Comparison of ENCODE assay signal across 8 mouse cellular contexts in genomic region chr5:137304816-137305215, GRCm38 (mm10). TPM values are rescaled to one million over a fixed set of nuclear protein-coding genes. Genes with fewer than 3 reads are reported as not detected.
DNase-seq lines count a peak whose midpoint lies in the region; ATAC-seq and TF ChIP-seq lines count a peak whose summit lies in the region.

No protein-coding gene starts in this region.

- H3K4me1 ChIP-seq in heart, embryonic 12.5 days (replicated peaks) = peaks cover 49% of the 10 kb centered on the region
- peaks cover 5% of the 10 kb centered on the region for H3K4me1 ChIP-seq in ES-Bruce4 (ENCODE audit: control insufficient read depth, insufficient read depth, low read length)
- H3K4me1 ChIP-seq in hindbrain, embryonic 13.5 days (replicated peaks) = peaks cover 42% of the 10 kb centered on the region
- H3K4me1 ChIP-seq in midbrain, embryonic 12.5 days = peaks cover 28% of the 10 kb centered on the region

- TF ChIP-seq EP300 in ES-Bruce4 (IDR thresholded peaks at IDR 0.05; ENCODE audit: insufficient read depth, low read depth, low read length) = no peak

- H3K4me3 ChIP-seq in heart, embryonic 12.5 days = no peak overlapping the region
- peak overlapping the region; percentile 47 for H3K4me3 ChIP-seq in ES-Bruce4 (ENCODE audit: low read depth, low read length)
- peak overlapping the region; percentile 93 for H3K4me3 ChIP-seq in hindbrain, embryonic 13.5 days
- 0 out of 2 replicates have a peak overlapping the region, but pooled peaks have one; percentile 6 for H3K4me3 ChIP-seq in midbrain, embryonic 12.5 days

- no peak for TF ChIP-seq CTCF in ES-Bruce4 (IDR thresholded peaks at IDR 0.05; ENCODE audit: low read depth, low read length)

- DNase-seq in heart, postnatal 36 days = no peak
- no peak for DNase-seq in urinary bladder, postnatal 14 days (ENCODE audit: low spot score)
- DNase-seq in embryo, embryonic 9.5 days (ENCODE audit: extremely low spot score) = no peak

- H3K9me3 ChIP-seq in heart, embryonic 12.5 days (replicated peaks) = no peaks in the 10 kb centered on the region
- H3K9me3 ChIP-seq in ES-Bruce4 (replicated peaks; ENCODE audit: control insufficient read depth, insufficient read depth, low read length, poor library complexity, severe bottlenecking) = no peaks in the 10 kb centered on the region
- H3K9me3 ChIP-seq in hindbrain, embryonic 13.5 days = no peaks in the 10 kb centered on the region
- H3K9me3 ChIP-seq in midbrain, embryonic 12.5 days = no peaks in the 10 kb centered on the region

- peaks cover 71% of the 10 kb centered on the region for H3K36me3 ChIP-seq in heart, embryonic 12.5 days
- peaks cover 70% of the 10 kb centered on the region for H3K36me3 ChIP-seq in ES-Bruce4 (ENCODE audit: control insufficient read depth, insufficient read depth, low read length, poor library complexity, severe bottlenecking)
- H3K36me3 ChIP-seq in hindbrain, embryonic 13.5 days = peaks cover 62% of the 10 kb centered on the region
- H3K36me3 ChIP-seq in midbrain, embryonic 12.5 days = peaks cover 65% of the 10 kb centered on the region

- H3K27me3 ChIP-seq in heart, embryonic 12.5 days (replicated peaks) = no peaks in the 10 kb centered on the region
- no peaks in the 10 kb centered on the region for H3K27me3 ChIP-seq in ES-Bruce4 (ENCODE audit: control insufficient read depth, insufficient read depth, low read length, poor library complexity, severe bottlenecking)
- no peaks in the 10 kb centered on the region for H3K27me3 ChIP-seq in hindbrain, embryonic 13.5 days
- H3K27me3 ChIP-seq in midbrain, embryonic 12.5 days = no peaks in the 10 kb centered on the region

- peak overlapping the region; percentile 78 for H3K4me2 ChIP-seq in heart, embryonic 12.5 days
- H3K4me2 ChIP-seq in hindbrain, embryonic 13.5 days = peak overlapping the region; percentile 70
- peak overlapping the region; percentile 67 for H3K4me2 ChIP-seq in midbrain, embryonic 12.5 days (replicated peaks)

- intact Hi-C loops in heart, postnatal 36 days (cut with DNase I) = no loop called here

- peak overlapping the region; percentile 53; the same call in 1 of the 2 replicates for H3K9ac ChIP-seq in heart, embryonic 12.5 days
- H3K9ac ChIP-seq in ES-Bruce4 (ENCODE audit: low read depth, poor library complexity, severe bottlenecking) = peak overlapping the region; percentile 96
- peak overlapping the region; percentile 99 for H3K9ac ChIP-seq in hindbrain, embryonic 13.5 days
- peak overlapping the region; percentile 11; the same call in 1 of the 2 replicates for H3K9ac ChIP-seq in midbrain, embryonic 12.5 days (replicated peaks)

- H3K27ac ChIP-seq in heart, embryonic 12.5 days (ENCODE audit: poor library complexity, severe bottlenecking) = no peak overlapping the region
- 0 out of 2 replicates have a peak overlapping the region, but pooled peaks have one; percentile 82 for H3K27ac ChIP-seq in ES-Bruce4 (ENCODE audit: insufficient read depth, low read length)
- no peak overlapping the region for H3K27ac ChIP-seq in hindbrain, embryonic 13.5 days
- no peak overlapping the region for H3K27ac ChIP-seq in midbrain, embryonic 12.5 days (replicated peaks)

- no peak for TF ChIP-seq POLR2A in ES-Bruce4 (IDR thresholded peaks at IDR 0.05; ENCODE audit: insufficient read depth, low read length)

- no peak for ATAC-seq in heart, embryonic 12.5 days (ENCODE audit: insufficient number of reproducible peaks, low FRiP score)
- ATAC-seq in hindbrain, embryonic 13.5 days (ENCODE audit: low FRiP score) = no peak
- ATAC-seq in midbrain, embryonic 12.5 days (ENCODE audit: low FRiP score, low read depth) = no peak
- no peak for ATAC-seq in megakaryocyte-erythroid progenitor cell, adult 5-6 weeks (replicated peaks; ENCODE audit: low FRiP score, low TSS enrichment, poor library complexity, severe bottlenecking)

- 69% methylated on average over 4 of the region's 4 CpGs for WGBS in heart, embryonic 12.5 days
- 46% methylated on average over 4 of the region's 4 CpGs for WGBS in hindbrain, embryonic 13.5 days
- 86% methylated on average over 4 of the region's 4 CpGs for WGBS in midbrain, embryonic 12.5 days

RNA-seq across cellular contexts. Expression of gene Srrt, which starts 2.7 kb away (rescaled TPM):
- 106 and 107 TPM in 2 replicates for polyA plus RNA-seq in heart, embryonic 12.5 days (2016; fragmentation: Nextera tagmentation; extraction: Ambion mirVana)
- total RNA-seq in heart, postnatal 36 days (2021) = 10 to 100 TPM; 58.3 to 62.6 TPM
- 121 and 139 TPM in 2 replicates for polyA plus RNA-seq in ES-Bruce4 (2011; ENCODE audit: insufficient read depth, insufficient read length, low read depth, missing spikeins)
- polyA plus RNA-seq in hindbrain, embryonic 13.5 days (2015; fragmentation: Nextera tagmentation; extraction: Ambion mirVana) = 105 and 113 TPM in 2 replicates
- 178 and 180 TPM in 2 replicates for polyA plus RNA-seq in midbrain, embryonic 12.5 days (2016; fragmentation: Nextera tagmentation; extraction: Ambion mirVana)
- total RNA-seq in megakaryocyte-erythroid progenitor cell, adult 5-6 weeks (2014; fragmentation: Nextera tagmentation) = 308 and 381 TPM in 2 replicates
- 409 and 443 TPM in 2 replicates for total RNA-seq in megakaryocyte-erythroid progenitor cell, adult 5-6 weeks (2017)

RNA-seq across cellular contexts. Expression of gene Trip6, which starts 9.4 kb away (rescaled TPM):
- polyA plus RNA-seq in heart, embryonic 12.5 days (2016; fragmentation: Nextera tagmentation; extraction: Ambion mirVana) = 46.3 and 47.0 TPM in 2 replicates
- 10 to 100 TPM; 11.1 to 14.3 TPM for total RNA-seq in heart, postnatal 36 days (2021)
- polyA plus RNA-seq in ES-Bruce4 (2011; ENCODE audit: insufficient read depth, insufficient read length, low read depth, missing spikeins) = 22.2 and 23.2 TPM in 2 replicates
- 19.2 and 20.0 TPM in 2 replicates for polyA plus RNA-seq in hindbrain, embryonic 13.5 days (2015; fragmentation: Nextera tagmentation; extraction: Ambion mirVana)
- 34.9 and 43.3 TPM in 2 replicates for polyA plus RNA-seq in midbrain, embryonic 12.5 days (2016; fragmentation: Nextera tagmentation; extraction: Ambion mirVana)
- total RNA-seq in megakaryocyte-erythroid progenitor cell, adult 5-6 weeks (2014; fragmentation: Nextera tagmentation) = 21.8 and 27.9 TPM in 2 replicates
- total RNA-seq in megakaryocyte-erythroid progenitor cell, adult 5-6 weeks (2017) = 19.6 and 29.9 TPM in 2 replicates

RNA-seq across cellular contexts. Expression of gene Ufsp1, which starts 10.4 kb away (rescaled TPM):
- polyA plus RNA-seq in heart, embryonic 12.5 days (2016; fragmentation: Nextera tagmentation; extraction: Ambion mirVana) = 10.1 and 10.6 TPM in 2 replicates
- total RNA-seq in heart, postnatal 36 days (2021) = 1 to 10 TPM; 8.5 to 9.0 TPM
- 6.4 and 8.7 TPM in 2 replicates for polyA plus RNA-seq in ES-Bruce4 (2011; ENCODE audit: insufficient read depth, insufficient read length, low read depth, missing spikeins)
- 12.9 and 14.1 TPM in 2 replicates for polyA plus RNA-seq in hindbrain, embryonic 13.5 days (2015; fragmentation: Nextera tagmentation; extraction: Ambion mirVana)
- polyA plus RNA-seq in midbrain, embryonic 12.5 days (2016; fragmentation: Nextera tagmentation; extraction: Ambion mirVana) = 7.9 and 8.0 TPM in 2 replicates
- 9.0 and 11.4 TPM in 2 replicates for total RNA-seq in megakaryocyte-erythroid progenitor cell, adult 5-6 weeks (2014; fragmentation: Nextera tagmentation)
- total RNA-seq in megakaryocyte-erythroid progenitor cell, adult 5-6 weeks (2017) = 5.2 and 6.0 TPM in 2 replicates

RNA-seq across cellular contexts. Expression of gene Ache, which starts 17.5 kb away (rescaled TPM):
- polyA plus RNA-seq in heart, embryonic 12.5 days (2016; fragmentation: Nextera tagmentation; extraction: Ambion mirVana) = 23.5 and 28.3 TPM in 2 replicates
- 1 to 10 TPM; 2.9 to 3.1 TPM for total RNA-seq in heart, postnatal 36 days (2021)
- 0.31 TPM in 1 of 2 replicates, not detected in the other for polyA plus RNA-seq in ES-Bruce4 (2011; ENCODE audit: insufficient read depth, insufficient read length, low read depth, missing spikeins)
- polyA plus RNA-seq in hindbrain, embryonic 13.5 days (2015; fragmentation: Nextera tagmentation; extraction: Ambion mirVana) = 22.2 and 23.8 TPM in 2 replicates
- polyA plus RNA-seq in midbrain, embryonic 12.5 days (2016; fragmentation: Nextera tagmentation; extraction: Ambion mirVana) = 5.0 and 5.3 TPM in 2 replicates
- 20.4 and 22.8 TPM in 2 replicates for total RNA-seq in megakaryocyte-erythroid progenitor cell, adult 5-6 weeks (2014; fragmentation: Nextera tagmentation)
- total RNA-seq in megakaryocyte-erythroid progenitor cell, adult 5-6 weeks (2017) = 3.0 and 6.4 TPM in 2 replicates

RNA-seq across cellular contexts. Expression of gene Slc12a9, which starts 28.6 kb away (rescaled TPM):
- polyA plus RNA-seq in heart, embryonic 12.5 days (2016; fragmentation: Nextera tagmentation; extraction: Ambion mirVana) = 9.4 and 10.2 TPM in 2 replicates
- total RNA-seq in heart, postnatal 36 days (2021) = 1 to 10 TPM; 2.0 to 3.6 TPM
- polyA plus RNA-seq in ES-Bruce4 (2011; ENCODE audit: insufficient read depth, insufficient read length, low read depth, missing spikeins) = 7.9 and 8.8 TPM in 2 replicates
- polyA plus RNA-seq in hindbrain, embryonic 13.5 days (2015; fragmentation: Nextera tagmentation; extraction: Ambion mirVana) = 25.8 and 27.4 TPM in 2 replicates
- 22.7 and 22.9 TPM in 2 replicates for polyA plus RNA-seq in midbrain, embryonic 12.5 days (2016; fragmentation: Nextera tagmentation; extraction: Ambion mirVana)
- 2.2 and 3.0 TPM in 2 replicates for total RNA-seq in megakaryocyte-erythroid progenitor cell, adult 5-6 weeks (2014; fragmentation: Nextera tagmentation)
- total RNA-seq in megakaryocyte-erythroid progenitor cell, adult 5-6 weeks (2017) = 1.1 and 3.3 TPM in 2 replicates

Comparison
In these comparisons a context has a peak if more than half of its experiments do, and no peak if none do; other contexts are left out.
1. H3K9ac ChIP-seq: peak in every context shown above with its lines; median percentile 99 in hindbrain, embryonic 13.5 days; 96 in ES-Bruce4; 53 in heart, embryonic 12.5 days; 11 in midbrain, embryonic 12.5 days.